Mouse (Mus musculus) layer of hippocampus, adult 9-10 months (tissue): Measurements from ENCODE around the gene Cmas.

Experiments used
- DNase-seq: peaks from one replicate; pipeline ENCODE4 v3.0.0; 2022; ENCODE audit warnings: low spot score

Cmas gene

DNA sequence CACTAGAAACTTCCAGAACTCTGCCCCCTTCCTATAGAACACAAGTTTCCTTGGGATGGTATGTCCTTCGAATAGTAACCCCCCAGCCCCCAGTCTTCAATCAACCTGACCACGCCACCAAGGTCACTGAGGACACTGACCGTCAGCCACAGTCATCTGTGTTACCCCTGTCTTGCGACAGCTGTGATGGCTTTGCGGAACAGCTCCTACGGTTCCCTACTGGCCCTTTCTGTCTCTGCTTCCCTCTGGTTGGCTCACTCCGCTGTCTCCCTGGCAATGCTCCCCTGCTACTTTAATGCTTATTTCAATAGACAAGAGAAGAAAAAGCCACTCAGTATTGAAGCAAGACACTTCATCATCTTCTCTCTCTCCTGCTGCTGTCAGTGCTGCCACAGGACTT, 37.0 kb downstream of the Cmas start:
- no peak for DNase-seq

DNA sequence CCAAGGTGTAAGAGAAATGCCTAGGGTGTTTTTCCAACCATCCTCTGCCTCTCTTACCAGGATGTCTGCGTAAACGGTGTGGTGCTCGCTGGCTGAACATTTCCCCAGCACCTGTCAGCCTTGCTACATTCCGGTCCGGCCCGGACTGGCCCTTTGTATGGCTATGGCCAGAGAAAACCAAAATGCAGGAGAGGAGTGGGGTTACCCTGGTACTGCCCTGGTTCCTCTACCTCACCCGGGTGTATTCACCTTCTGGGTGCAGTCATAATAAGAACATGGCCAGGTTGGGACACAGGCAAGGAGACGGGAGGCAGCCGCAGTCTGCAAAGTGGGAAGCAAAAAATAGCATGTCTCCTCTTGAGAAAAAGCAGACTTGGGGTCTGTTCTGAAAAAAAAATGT, 38.6 kb downstream of the Cmas start:
- DNase-seq = no peak

DNA sequence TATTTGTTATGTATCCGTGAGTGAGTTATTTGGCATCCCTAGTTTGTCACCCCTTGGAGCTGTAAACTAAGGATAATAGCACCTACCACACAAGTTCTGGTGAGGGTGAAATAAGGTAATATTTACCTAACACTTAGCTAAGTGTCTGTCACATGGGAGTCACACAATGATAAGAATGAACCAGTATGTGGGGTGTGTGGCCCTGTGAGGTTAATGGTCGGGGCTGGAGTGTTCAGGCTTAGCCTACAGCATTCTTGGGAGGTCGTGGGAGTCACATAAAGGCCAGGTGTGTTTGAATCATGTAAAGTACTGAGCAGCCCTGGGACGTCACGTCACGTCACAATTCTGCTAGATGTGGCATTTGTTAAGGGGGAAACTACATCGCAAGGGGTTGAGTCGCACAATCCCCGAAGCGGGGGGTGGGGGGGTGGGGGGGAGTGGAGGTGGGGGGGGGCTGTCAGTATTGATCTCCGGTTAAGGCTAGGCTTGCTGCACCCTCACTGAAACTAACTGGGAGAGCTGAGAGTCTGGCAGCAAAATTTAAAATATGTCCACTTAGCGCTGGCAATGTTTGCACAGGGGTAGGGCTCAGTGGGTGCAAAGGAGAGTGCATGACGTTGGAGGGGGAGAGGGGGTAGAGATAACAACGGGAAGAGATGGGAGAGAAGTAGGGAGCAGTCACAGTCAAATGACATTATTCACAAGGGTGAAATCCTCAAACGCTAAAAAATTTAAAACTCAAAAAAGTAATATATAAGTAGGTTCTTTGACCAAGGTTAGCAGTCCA, 39.4 kb downstream of the Cmas start:
- DNase-seq = no peak

DNA sequence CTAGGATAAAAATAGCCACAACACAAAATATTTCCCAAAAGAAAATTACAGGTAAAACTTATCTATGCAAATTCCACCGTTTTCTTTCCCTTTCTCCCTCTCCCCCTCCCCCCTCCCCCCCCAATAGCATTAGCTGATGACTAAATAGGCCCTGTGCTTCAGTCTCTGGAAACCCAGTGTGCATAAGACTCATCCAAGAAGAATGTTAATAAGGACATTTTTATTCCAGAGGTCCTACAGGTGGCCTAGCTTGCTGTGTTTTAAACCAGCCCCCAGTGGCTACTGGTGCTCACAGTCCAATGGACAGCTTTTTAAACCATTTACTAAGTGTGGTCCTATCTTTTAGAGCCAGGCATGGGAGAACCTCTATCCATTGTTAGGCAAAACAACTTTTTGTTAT, 41.5 kb downstream of the Cmas start:
- no peak for DNase-seq

DNA sequence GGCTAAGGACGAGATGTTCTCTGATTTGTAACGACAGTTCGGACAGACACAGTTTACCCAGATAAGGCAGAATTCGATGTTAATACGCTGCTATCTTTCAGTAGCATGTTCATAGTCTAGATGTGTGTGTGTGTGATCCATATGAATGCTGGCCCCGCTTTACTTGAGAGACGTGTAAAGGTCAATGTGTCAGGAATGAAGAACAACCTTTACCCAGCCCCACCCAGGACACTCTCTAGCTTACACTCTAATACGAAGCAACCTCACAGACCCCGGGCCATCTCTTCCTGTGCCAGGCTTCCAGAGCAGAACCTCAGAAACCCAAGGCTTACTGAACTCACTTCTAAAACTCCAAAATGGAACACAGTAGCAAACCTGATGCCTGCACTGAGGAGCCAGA, 42.4 kb downstream of the Cmas start:
- no peak for DNase-seq

DNA sequence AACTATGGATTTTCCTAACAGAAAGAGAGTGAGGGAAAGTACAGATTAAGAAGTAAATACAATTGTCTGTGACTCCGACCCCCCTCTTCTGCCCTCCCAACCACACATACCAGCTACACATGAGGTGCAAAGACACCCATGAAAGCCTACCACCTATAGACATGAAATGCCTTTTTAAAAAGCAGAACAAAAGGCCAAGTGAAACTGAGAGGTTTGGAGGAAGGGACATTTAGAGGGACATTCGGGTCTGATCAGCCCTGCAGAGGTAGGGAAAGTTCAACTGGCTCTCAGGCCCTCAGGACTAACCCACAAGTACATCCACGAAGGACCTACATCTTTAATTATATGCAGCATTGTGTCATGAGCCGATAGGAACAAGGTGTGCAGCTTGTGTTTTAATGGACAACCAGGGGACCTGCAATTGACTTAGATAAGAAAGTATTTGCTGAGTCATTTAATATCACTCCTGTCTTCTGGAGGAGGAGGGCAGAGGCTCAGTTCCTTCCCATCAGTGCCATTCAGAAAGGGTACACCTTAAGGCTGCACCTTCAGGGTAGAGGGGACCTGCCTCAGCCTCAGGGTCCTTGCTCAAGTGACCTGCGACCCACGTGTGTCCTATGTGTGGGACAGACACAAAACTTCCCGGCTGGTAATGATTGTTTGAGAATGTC, 43.4 kb downstream of the Cmas start:
- DNase-seq = no peak

DNA sequence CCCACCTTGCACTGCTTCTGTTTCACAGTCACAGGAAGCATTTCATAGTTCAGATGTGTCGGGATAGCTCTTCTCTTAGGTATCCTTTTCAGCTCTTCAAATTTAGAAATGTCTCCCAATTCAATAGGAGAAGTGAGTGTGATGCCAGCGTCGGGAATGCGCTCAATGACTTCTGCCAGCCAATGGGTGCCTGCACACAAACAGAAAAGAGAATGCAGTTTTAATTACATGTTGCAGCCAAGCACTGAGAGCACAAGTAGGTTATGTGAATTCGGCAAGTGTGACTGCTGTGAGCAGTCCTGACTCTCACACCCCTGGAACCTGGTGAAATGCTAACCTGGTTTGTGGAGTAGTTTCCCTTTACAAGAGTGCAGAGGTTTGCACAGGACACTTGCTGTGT, 45.2 kb downstream of the Cmas start:
- DNase-seq = no peak

DNA sequence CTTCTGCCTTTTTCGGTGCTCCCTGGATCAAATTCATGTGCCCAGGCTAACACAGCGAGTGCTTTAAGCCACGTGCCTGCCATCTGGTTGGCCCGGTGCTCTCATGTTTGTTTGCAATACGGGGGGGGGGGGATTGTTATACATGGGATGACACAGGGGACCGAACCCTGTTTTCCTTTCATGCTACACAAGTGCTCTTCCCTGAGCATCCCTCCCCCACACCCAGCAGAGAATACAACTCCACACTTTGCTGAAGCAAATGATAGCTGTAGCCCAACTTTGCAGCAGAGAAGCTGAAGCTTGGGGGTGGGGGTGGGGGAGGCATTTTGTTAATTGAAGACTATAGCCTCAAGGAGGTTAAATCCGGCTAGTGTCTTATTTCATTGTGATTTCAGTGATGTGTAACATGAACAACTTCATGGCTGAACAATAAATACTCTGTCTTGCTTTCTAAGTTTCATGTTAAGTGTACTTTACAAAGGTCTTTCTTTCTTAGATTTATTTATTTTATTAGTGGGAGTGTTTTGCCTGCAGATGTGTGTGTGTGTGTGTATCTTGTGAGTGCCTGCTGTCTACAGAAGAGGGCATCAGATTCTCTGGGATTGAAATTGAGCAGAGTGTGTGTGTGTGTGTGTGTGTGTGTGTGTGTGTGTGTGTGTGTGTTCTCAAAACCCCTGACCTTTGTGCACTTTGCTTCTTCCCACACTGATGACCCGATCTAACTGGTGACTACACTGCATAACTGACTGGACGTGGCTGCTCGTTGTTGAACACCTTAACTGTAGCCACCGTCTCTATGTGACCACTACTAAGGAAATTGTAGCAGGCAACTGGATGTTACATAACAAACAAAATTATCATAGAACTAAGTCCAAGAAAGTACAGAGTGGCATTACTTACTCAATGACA, 46.4 kb downstream of the Cmas start:
- no peak for DNase-seq

DNA sequence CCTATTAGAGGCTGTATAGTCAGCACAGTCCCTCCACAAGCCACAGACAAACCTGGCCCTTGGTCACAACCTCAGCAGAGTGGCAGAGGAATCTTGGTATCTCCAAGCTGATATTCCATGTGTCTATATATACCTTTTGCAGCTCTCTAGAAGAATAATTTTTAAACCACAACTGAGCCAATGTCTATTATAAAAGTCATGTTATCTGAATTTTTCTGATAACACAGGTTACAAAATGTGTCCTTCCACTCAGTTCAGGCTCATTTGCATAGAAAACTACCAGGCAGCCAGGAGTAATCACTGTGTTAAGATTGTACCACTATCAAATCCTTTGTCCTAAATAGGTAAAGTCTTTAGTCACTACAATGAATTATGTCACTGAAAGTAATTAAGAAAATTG, 47.9 kb downstream of the Cmas start, which contains the start of gene Sult6b2:
Gene Sult6b2 (minus strand): TSS at position 101 of the 400 bp plus-strand sequence.
- no peak for DNase-seq

DNA sequence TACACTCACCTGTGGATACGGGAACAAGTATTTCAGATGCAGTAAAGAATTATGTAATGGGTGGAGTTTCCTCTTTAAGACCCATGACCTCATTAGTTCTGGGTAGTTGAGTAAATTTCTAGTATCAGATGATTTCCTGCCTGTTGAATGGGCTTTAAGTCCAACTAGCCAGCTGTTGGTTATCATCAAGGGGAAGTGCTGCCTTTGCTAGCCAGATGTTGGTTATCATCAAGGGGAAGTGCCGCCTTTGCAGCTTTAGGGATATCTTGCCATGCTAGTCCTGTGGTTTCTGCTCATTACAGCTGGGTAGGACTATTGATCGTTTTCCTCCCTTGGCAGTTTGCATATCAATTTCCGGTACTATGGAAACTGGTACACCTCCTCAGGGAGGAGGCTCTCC, 49.8 kb downstream of the Cmas start:
- DNase-seq = no peak

DNA sequence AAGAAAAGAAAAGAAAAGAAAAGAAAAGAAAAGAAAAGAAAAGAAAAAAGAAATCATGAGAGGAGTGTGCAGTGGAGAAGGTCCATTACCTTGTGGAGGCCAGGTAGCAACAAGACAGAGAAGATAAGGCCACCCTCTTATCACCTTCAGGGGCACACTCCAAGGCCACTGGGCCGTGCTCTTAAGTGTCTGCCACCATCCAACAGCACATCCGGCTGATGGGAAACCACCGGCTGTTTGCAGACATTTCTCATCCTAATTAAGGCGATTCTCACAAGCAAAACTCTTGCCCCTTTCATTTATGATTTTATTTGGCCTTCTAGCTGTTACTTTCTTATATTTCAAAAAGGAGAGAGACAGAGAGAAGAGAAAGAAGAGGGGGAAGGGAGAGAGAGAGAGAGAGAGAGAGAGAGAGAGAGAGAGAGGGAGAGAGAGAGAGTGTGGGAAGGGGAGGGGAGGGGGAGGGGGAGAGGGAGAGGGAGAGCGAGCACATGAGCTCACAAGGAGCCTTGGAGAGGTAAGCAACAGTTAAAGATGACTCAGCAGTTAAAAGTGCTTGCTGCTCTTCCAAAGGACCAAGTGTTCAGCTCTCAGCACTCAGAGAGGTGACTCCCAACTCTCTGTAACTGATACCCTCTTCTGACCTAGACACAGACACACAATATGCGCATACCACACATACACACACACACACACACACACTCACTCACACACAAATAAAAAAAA, 53.0 kb downstream of the Cmas start:
- no peak for DNase-seq

DNA sequence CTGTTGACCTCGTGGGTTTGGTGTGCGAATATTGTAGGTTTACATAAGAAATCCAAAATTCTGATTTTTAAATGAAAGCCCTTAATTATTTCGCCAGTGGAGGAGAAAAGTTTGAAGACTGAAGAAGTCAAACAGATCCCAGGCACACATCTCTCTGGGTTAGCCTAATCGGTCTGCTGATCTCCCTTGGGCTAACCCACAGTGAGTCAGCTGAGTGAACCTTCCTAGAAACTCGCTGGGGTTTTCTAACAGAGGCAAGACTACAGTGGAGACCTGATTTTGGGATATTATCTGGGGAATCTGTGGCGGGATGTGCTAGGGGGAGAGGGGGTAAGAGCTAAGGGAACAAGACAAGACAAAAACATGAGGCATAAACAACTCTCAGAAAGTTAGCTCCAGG, 53.8 kb downstream of the Cmas start:
- no peak for DNase-seq

DNA sequence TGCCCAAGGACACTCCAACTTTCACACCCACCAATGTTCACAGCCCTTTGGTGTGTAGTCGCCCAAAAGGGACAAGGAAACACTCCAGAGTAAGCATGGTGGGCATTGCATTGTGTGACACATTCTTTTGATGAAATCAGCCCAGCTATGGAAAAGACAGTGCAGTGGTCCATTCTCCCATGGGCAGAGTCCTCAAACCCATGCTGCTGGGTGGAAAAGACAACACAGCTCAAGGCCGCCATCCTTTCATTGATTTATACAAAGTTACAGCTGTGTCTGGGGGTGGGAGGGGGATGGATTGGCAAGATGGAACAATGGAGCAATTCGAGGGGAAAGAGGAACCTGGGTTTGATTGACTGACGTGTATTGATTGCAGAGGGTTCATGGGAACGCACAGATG, 56.5 kb downstream of the Cmas start:
- DNase-seq = no peak

DNA sequence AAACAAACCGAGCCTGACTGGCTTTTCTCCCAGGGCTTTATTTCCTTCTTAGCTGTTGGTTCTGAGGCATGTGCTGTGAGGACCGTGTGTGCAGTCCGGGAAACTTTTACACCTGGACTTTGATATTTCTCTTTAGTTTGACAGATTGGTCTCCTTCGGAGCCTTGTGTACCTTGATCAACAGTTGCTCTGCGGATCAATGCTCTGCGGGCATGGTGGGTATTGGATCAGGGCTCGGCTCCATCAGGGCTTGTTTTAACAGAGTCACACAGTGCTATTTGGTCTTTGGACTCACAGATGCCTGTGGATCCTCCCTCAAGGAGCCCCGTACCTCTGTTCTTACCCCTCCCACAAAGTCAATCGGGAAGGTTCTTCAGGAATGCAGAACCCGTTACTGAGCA, 57.5 kb downstream of the Cmas start:
- DNase-seq = no peak

DNA sequence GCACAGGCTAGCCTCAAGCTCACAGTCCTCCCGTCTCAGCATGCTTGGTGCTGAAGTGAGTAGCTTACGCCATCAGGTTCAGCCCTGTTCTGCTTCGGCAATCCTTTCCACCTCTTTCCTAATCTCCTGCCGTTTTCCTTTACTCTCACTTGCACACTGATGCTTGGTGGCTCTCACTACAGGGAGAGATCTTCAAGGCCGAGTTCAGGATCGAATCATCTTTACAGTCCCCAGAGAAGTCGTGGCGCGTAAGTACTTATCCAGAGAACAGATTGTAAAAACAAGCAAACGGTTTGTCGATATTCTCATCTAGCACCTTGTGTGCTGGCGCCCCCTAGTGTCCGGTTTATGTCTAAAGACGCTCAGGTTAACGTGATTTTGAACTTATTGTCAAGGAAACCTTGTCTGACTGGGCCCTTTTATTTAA, 58.0 kb downstream of the Cmas start:
- peak; percentile 94 for DNase-seq

DNA sequence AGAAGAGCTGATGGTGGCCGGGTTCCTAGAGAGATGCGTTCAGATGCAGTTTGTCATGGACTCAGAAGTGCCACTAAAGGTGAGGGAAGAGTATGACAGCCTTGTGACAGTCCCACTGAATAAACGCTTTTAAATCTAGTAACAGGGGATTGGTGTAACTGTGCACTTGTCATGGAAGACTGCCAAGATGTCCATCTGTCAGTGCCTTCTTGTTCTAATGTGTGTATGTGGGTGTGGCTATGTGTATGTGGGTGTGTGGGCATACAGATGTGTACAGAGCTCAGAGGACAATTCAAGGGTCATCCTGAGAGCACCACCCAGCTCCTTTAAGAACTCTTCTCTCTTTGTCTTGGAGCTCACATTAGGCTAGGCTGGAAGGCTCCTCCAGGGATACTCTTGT, 59.0 kb downstream of the Cmas start:
- no peak for DNase-seq

DNA sequence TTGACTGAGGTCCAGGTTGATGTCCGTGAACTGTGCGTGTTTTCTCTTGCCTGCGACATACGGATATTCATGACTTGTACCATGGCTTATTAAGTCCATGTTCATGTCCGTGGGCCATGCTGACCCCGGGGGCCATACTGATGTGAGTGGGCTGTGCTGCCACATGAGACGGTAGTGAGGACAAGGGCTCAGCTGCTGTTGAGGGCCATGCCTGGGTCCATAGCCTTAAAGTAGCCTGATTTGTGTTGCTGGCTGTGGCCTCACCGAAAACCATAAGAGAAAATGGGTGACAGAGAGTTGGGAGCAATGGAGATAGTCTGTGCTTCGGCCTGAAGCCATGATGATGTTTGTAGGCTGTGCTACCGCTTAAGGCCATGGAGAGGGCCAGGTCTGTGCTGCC, 61.8 kb downstream of the Cmas start:
- DNase-seq = no peak

DNA sequence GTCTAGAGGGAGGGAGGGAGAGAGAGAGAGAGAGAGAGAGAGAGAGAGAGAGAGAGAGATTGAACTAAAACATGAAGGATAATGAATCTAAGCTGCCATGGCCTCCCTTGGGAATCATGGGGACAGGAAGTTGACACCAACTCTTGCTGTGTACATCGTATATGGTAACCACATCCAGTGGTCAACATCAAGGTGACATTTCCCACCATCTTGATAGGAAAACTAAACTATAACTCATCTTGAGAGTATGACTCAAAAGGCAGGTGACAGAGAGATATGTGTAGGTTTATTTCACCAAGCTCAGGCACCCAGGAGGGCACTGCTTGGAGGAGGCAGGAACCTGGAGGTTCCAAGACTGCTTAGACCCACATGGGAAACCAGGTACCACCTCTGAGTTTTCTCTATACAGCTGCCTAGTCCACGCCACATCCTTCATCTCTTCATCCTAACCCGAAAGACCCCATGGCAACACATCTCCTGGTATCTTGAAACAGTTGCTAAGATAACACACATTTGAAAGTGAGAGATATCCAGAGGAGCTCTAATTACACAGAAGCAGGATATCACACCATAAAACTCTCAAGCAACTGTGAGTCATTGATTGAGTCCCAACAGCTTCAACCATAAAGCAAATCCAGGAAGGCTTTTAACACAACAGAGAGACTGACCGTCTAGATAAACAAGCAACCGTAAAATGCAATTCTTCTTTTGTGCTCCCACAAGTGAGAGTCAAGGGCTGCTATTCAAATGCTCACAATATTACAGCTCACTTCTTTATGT, 66.7 kb downstream of the Cmas start:
- no peak for DNase-seq
